Mouse (Mus musculus): ENCODE measurements around the gene Lamtor4.

DNA sequence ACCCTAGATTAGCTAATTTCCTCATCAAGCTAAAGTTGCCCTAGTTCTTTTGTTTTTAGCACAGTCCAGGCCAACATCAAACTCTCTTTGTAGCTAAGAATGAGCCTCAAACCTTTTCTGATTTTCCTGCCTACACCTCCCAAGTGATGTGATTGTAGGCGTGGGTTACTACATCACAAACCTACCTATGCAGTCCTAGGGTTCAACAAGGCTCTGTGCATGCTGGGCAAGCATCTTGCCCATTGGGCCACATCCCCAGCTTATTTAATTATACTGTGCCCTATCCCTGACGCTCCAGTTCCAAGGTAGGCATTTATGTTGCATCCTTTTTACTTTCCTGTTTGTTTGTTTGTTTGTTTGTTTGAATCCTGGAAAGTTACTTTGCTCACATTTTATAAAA lies 29.6 kb upstream of the Lamtor4 start, which contains the start of gene Nxpe5:
- no peak for TF ChIP-seq CTCF (IDR thresholded peaks at IDR 0.05; ENCODE audit: control insufficient read depth, insufficient read depth, insufficient read length)
- no peak for TF ChIP-seq CEBPB (IDR thresholded peaks at IDR 0.05; ENCODE audit: low read depth)

Measured in C2C12 (cell line).